Mouse (Mus musculus) hindbrain, embryonic 15.5 days (tissue): ENCODE data around the gene Gzmk. TPM values are rescaled to one million over a fixed set of nuclear protein-coding genes. Genes with fewer than 3 reads are reported as not detected.

Experiments used
- ATAC-seq: fragments of 200-750 bp; cut with Nextera tagmentation; 2 replicates; pipeline ENCODE4 v1.8.0; 2017; ENCODE audit warnings: low read depth, moderate number of reproducible peaks, moderate TSS enrichment; ENCODE audit not compliant: low FRiP score
- H3K27ac ChIP-seq: fragments of 300-500 bp; sonication (generic); replicated peaks from 2 replicates; pipeline ENCODE4 v1.5.1; 2015; ENCODE audit warnings: mild to moderate bottlenecking, inconsistent platforms
- H3K27me3 ChIP-seq: fragments of 300-500 bp; sonication (generic); 2 replicates; pipeline ENCODE4 v1.6.1; 2015; ENCODE audit warnings: control low read depth, inconsistent platforms
- H3K36me3 ChIP-seq: fragments of 300-500 bp; sonication (generic); 2 replicates; pipeline ENCODE4 v1.6.1; 2015; ENCODE audit warnings: control low read depth, inconsistent platforms
- H3K4me1 ChIP-seq: fragments of 300-500 bp; sonication (generic); replicated peaks from 2 replicates; pipeline ENCODE4 v1.6.1; 2015; ENCODE audit warnings: control low read depth, inconsistent platforms
- H3K4me2 ChIP-seq: fragments of 300-500 bp; sonication (generic); 2 replicates; pipeline ENCODE4 v1.6.1; 2015; ENCODE audit warnings: moderate library complexity, mild to moderate bottlenecking, inconsistent platforms
- H3K4me3 ChIP-seq: fragments of 300-500 bp; sonication (generic); 2 replicates; pipeline ENCODE4 v1.5.1; 2015; ENCODE audit warnings: mild to moderate bottlenecking, inconsistent platforms
- H3K9ac ChIP-seq: fragments of 300-500 bp; sonication (generic); 2 replicates; pipeline ENCODE4 v1.6.1; 2015; ENCODE audit warnings: inconsistent platforms
- H3K9me3 ChIP-seq: fragments of 300-500 bp; sonication (generic); 2 replicates; pipeline ENCODE4 v1.6.1; 2016; ENCODE audit warnings: control low read depth, inconsistent platforms
- WGBS: fragments of 180-500 bp; shearing (Covaris S2); methylation state at CpG from one replicate; pipeline ENCODE4 v1.1.7; 2015; 5-methylcytosine and 5-hydroxymethylcytosine counted together
- polyA plus RNA-seq: library from polyadenylated mRNA; unstranded; fragments of >200 nt; fragmentation: Nextera tagmentation; extraction: Ambion mirVana; gene quantifications from 2 replicates; pipeline ENCODE4 v1.2.1, GENCODE M21; 2015

Gene Gzmk
- polyA plus RNA-seq, 1 experiment from 2014 or later: 0.16 TPM

- no peaks in the 10 kb centered on the region for H3K36me3 ChIP-seq
- no peaks in the 10 kb centered on the region for H3K27me3 ChIP-seq
- H3K27ac ChIP-seq: no peak overlapping the region
- no peak overlapping the region for H3K4me2 ChIP-seq
- H3K4me1 ChIP-seq: no peaks in the 10 kb centered on the region
- ATAC-seq: no peak
- no peak overlapping the region for H3K4me3 ChIP-seq
- H3K9ac ChIP-seq: no peak overlapping the region
- 55% methylated on average over 6 of the region's 6 CpGs for WGBS
- H3K9me3 ChIP-seq: no peaks in the 10 kb centered on the region
Measured at GRCm38 (mm10) chr13:113242129-113242528, 16.4 kb upstream of the Gzmk start.

- Histone ChIP-seq H3K4me2 (no peak overlapping the region), H3K36me3 (no peaks in the 10 kb centered on the region), H3K27me3 (no peaks in the 10 kb centered on the region), H3K27ac (no peak overlapping the region), H3K9me3 (no peaks in the 10 kb centered on the region), H3K4me3 (no peak overlapping the region), H3K9ac (no peak overlapping the region), H3K4me1 (peaks cover 15% of the 10 kb centered on the region)
- 89% methylated on average over 17 of the region's 17 CpGs for WGBS
- ATAC-seq: no peak
Measured at GRCm38 (mm10) chr13:113227666-113228463, 2.2 kb upstream of the Gzmk start.

GRCm38 (mm10) chr13:113227076-113227475 is 1.4 kb upstream of the Gzmk start:
- Histone ChIP-seq H3K9ac (no peak overlapping the region), H3K27ac (no peak overlapping the region), H3K4me2 (no peak overlapping the region), H3K4me1 (peaks cover 15% of the 10 kb centered on the region), H3K27me3 (no peaks in the 10 kb centered on the region), H3K4me3 (no peak overlapping the region), H3K9me3 (no peaks in the 10 kb centered on the region), H3K36me3 (no peaks in the 10 kb centered on the region)
- 88% methylated on average over 4 of the region's 4 CpGs for WGBS
- no peak for ATAC-seq

- Histone ChIP-seq H3K27me3 (no peaks in the 10 kb centered on the region), H3K36me3 (no peaks in the 10 kb centered on the region), H3K4me2 (peak overlapping the region; percentile 35), H3K9me3 (no peaks in the 10 kb centered on the region), H3K9ac (no peak overlapping the region), H3K4me1 (peaks cover 15% of the 10 kb centered on the region), H3K27ac (peak overlapping the region; percentile 60), H3K4me3 (no peak overlapping the region)
- no peak for ATAC-seq
- 7% methylated on average over 2 of the region's 2 CpGs for WGBS
Measured at GRCm38 (mm10) chr13:113224105-113224504, 1.6 kb downstream of the Gzmk start.

GRCm38 (mm10) chr13:113221851-113222250 is 3.9 kb downstream of the Gzmk start:
- Histone ChIP-seq H3K27ac (no peak overlapping the region), H3K27me3 (no peaks in the 10 kb centered on the region), H3K9me3 (no peaks in the 10 kb centered on the region), H3K36me3 (no peaks in the 10 kb centered on the region), H3K4me2 (no peak overlapping the region), H3K4me1 (peaks cover 15% of the 10 kb centered on the region), H3K9ac (no peak overlapping the region), H3K4me3 (no peak overlapping the region)
- WGBS: 73% methylated on average over 6 of the region's 6 CpGs
- no peak for ATAC-seq

- Histone ChIP-seq H3K9me3 (no peaks in the 10 kb centered on the region), H3K27ac (no peak overlapping the region), H3K9ac (no peak overlapping the region), H3K27me3 (peaks cover 2% of the 10 kb centered on the region; the same call in 1 of the 2 replicates), H3K4me3 (no peak overlapping the region), H3K36me3 (no peaks in the 10 kb centered on the region), H3K4me1 (peaks cover 6% of the 10 kb centered on the region; the same call in 1 of the 2 replicates), H3K4me2 (no peak overlapping the region)
- no peak for ATAC-seq
- WGBS: 94% methylated on average over 3 of the region's 3 CpGs
Measured at GRCm38 (mm10) chr13:113213865-113214264, 11.8 kb downstream of the Gzmk start.

- Histone ChIP-seq H3K27ac (no peak overlapping the region), H3K36me3 (no peaks in the 10 kb centered on the region), H3K4me1 (peaks cover 6% of the 10 kb centered on the region; the same call in 1 of the 2 replicates), H3K9ac (no peak overlapping the region), H3K4me3 (no peak overlapping the region), H3K27me3 (peaks cover 2% of the 10 kb centered on the region; the same call in 1 of the 2 replicates), H3K9me3 (no peaks in the 10 kb centered on the region), H3K4me2 (no peak overlapping the region)
- WGBS: 70% methylated on average over 3 of the region's 3 CpGs
- no peak for ATAC-seq
Measured at GRCm38 (mm10) chr13:113212401-113212800, 13.3 kb downstream of the Gzmk start.

- Histone ChIP-seq H3K9ac (no peak overlapping the region), H3K4me3 (no peak overlapping the region), H3K4me1 (peaks cover 6% of the 10 kb centered on the region; the same call in 1 of the 2 replicates), H3K27me3 (peaks cover 2% of the 10 kb centered on the region; the same call in 1 of the 2 replicates), H3K27ac (no peak overlapping the region), H3K36me3 (no peaks in the 10 kb centered on the region), H3K9me3 (no peaks in the 10 kb centered on the region), H3K4me2 (0 out of 2 replicates have a peak overlapping the region, but pooled peaks have one; percentile 4)
- no peak for ATAC-seq
- WGBS: 65% methylated on average over 15 of the region's 15 CpGs
Measured at GRCm38 (mm10) chr13:113211345-113211744, 14.4 kb downstream of the Gzmk start.

GRCm38 (mm10) chr13:113209624-113210023 is 16.1 kb downstream of the Gzmk start, which contains the start of gene Esm1:
TSS of gene Esm1 (plus strand) at chr13:113209659.
- H3K27me3 ChIP-seq: peaks cover 2% of the 10 kb centered on the region; the same call in 1 of the 2 replicates
- H3K36me3 ChIP-seq: no peaks in the 10 kb centered on the region
- H3K9ac ChIP-seq: no peak within 1 kb of the TSS
- H3K9me3 ChIP-seq: no peaks in the 10 kb centered on the region
- H3K4me1 ChIP-seq: peaks cover 6% of the 10 kb centered on the region; the same call in 1 of the 2 replicates
- H3K4me3 ChIP-seq: peak within 1 kb of the TSS; percentile 12
- peak within 1 kb of the TSS; percentile 43 for H3K4me2 ChIP-seq
- 0 out of 2 replicates have a peak, but pooled peaks have one; percentile 34 for ATAC-seq
- WGBS: 49% methylated on average over 15 of the region's 15 CpGs
- H3K27ac ChIP-seq: no peak within 1 kb of the TSS

GRCm38 (mm10) chr13:113205346-113205745 is 20.4 kb downstream of the Gzmk start:
- no peak overlapping the region for H3K9ac ChIP-seq
- H3K36me3 ChIP-seq: no peaks in the 10 kb centered on the region
- no peak for ATAC-seq
- H3K4me1 ChIP-seq: peaks cover 6% of the 10 kb centered on the region; the same call in 1 of the 2 replicates
- H3K9me3 ChIP-seq: no peaks in the 10 kb centered on the region
- no peak overlapping the region for H3K27ac ChIP-seq
- H3K27me3 ChIP-seq: peaks cover 2% of the 10 kb centered on the region; the same call in 1 of the 2 replicates
- no peak overlapping the region for H3K4me2 ChIP-seq
- WGBS: 92% methylated on average over 5 of the region's 5 CpGs
- no peak overlapping the region for H3K4me3 ChIP-seq

GRCm38 (mm10) chr13:113203146-113203545 is 22.6 kb downstream of the Gzmk start:
- Histone ChIP-seq H3K4me1 (no peaks in the 10 kb centered on the region), H3K4me3 (no peak overlapping the region), H3K27ac (no peak overlapping the region), H3K9ac (no peak overlapping the region), H3K36me3 (no peaks in the 10 kb centered on the region), H3K9me3 (no peaks in the 10 kb centered on the region), H3K4me2 (no peak overlapping the region), H3K27me3 (no peaks in the 10 kb centered on the region)
- ATAC-seq: no peak
- 43% methylated on average over 5 of the region's 5 CpGs for WGBS

- Histone ChIP-seq H3K27ac (no peak overlapping the region), H3K4me1 (no peaks in the 10 kb centered on the region), H3K4me2 (no peak overlapping the region), H3K27me3 (no peaks in the 10 kb centered on the region), H3K9ac (no peak overlapping the region), H3K4me3 (no peak overlapping the region), H3K36me3 (no peaks in the 10 kb centered on the region), H3K9me3 (no peaks in the 10 kb centered on the region)
- WGBS: 71% methylated on average over 4 of the region's 4 CpGs
- ATAC-seq: no peak
Measured at GRCm38 (mm10) chr13:113202184-113202583, 23.5 kb downstream of the Gzmk start.
